Mouse (Mus musculus): ENCODE data around the gene Ska2.

Gene Ska2

DNA sequence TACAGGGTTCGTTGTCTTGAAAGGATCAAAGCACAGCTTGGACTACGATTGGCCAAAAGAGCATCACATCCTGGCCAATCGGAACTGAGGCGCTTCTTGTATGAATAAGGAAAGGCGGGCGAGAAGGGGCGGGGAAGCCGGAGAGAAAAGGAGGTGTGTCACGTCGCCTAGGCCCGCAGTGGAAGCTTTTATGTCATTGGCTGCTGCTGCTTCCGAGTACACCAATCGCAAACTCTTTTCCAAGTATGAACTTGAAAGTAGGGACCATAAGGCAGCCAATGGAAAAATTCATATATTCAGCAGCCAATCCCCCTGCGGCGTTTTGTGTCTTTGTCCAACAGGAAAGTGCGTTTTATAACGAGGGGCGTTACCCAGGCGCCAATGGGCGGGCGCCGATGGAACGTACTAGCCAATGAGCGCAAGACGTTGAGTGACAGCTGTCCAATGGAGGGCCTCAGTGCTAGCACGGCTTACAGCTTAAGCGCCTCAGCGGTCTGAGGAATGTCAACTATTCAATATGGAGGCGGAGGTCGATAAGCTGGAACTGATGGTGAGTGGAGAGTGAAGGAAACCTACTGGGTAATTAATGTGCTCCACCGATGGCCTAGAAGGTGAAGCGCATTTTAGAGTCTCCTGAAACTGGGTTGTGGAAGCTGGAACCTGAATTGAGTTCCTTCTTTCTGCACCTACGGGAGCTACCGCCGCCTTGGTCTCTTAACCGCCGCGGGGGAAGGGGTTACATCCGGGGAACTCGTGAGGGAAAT, at the start of gene Ska2:
Ska2 (plus strand) TSS at position 480 of the 764 bp plus-strand sequence.
- H3K36me3 ChIP-seq (ENCODE audit: control insufficient read depth, insufficient read depth, low read length, poor library complexity, severe bottlenecking), result no peaks in the 10 kb centered on the region; the same call in 1 of the 2 replicates
- peak; percentile 99 for DNase-seq (ENCODE audit: low read depth, low spot score)
- H3K27me3 ChIP-seq (ENCODE audit: control insufficient read depth, insufficient read depth, low read length, poor library complexity, severe bottlenecking), result no peaks in the 10 kb centered on the region

DNA sequence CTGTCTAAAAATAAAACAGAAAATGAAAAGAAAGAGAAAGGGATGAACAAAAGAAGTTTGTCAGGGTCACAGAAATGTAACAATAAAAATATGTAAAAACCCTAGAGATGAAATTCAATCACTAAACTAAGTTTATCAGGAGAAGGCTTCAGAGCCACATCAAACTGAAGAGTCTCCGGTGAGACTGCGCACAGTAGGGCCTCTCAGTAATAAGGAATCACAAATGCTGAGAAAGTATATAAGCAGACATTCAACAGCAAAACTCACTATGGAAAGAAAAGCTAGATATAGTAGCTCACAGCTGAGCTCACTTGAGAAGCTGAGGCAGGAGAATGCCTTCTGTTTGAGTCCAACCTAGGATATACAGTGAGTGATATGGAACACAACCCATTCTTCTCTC, 48.6 kb upstream of the Ska2 start:
- no peak for DNase-seq (ENCODE audit: low read depth, low spot score)
- Histone ChIP-seq H3K36me3 (ENCODE audit: control insufficient read depth, insufficient read depth, low read length, poor library complexity, severe bottlenecking) (no peaks in the 10 kb centered on the region), H3K27me3 (ENCODE audit: control insufficient read depth, insufficient read depth, low read length, poor library complexity, severe bottlenecking) (no peaks in the 10 kb centered on the region)

DNA sequence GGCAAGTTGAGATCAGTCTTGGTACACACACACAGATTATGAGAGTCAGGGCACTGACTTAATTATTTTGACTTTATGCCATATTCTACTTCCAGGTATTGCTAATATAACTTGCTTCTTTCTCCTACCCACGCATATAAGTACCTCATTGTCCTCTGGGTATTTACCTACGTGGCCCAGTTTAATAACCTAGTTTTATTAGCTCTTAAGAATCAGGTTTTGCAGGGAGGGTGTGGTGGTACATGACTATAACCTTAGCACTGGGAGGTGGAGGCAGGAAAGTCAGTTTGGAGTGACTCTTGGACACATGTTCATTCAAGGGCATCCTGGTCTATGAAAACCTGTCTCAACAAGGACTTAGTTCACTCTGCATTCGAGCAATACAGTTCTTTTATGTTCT, 46.9 kb upstream of the Ska2 start:
- no peaks in the 10 kb centered on the region for H3K36me3 ChIP-seq (ENCODE audit: control insufficient read depth, insufficient read depth, low read length, poor library complexity, severe bottlenecking)
- DNase-seq (ENCODE audit: low read depth, low spot score), result no peak

DNA sequence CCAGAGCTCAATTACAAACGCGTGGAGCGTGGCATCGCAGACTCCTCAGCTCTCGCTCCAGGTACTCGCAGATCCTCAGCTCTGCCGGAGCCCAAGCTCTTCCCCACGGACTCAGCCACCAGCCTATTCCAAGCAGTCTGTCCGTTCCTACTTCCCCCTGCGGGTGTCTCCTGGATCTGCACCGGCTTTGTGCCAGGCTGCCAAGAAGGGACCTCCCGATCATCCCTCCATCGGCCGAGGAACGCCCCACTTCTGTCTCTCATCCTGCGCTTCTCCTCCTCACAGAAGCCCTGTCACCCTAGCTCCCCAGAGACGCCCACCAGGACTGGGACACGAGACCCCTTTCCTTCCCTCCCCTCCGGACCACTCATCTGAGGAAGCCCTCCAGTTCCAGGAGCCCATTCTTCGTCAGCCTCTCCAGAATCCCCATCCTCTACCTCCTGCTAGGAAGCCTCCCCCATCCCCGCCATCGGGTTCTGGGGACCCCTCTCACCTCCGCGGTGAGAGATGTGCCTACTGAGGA, 35.6 kb upstream of the Ska2 start:
- Histone ChIP-seq H3K27me3 (ENCODE audit: control insufficient read depth, insufficient read depth, low read length, poor library complexity, severe bottlenecking) (no peaks in the 10 kb centered on the region), H3K36me3 (ENCODE audit: control insufficient read depth, insufficient read depth, low read length, poor library complexity, severe bottlenecking) (peaks cover 4% of the 10 kb centered on the region; the same call in 1 of the 2 replicates)
- peak; percentile 30 for DNase-seq (ENCODE audit: low read depth, low spot score)

More for the DNA sequence above, 46.9 kb upstream of the Ska2 start:
- H3K27me3 ChIP-seq (ENCODE audit: control insufficient read depth, insufficient read depth, low read length, poor library complexity, severe bottlenecking), result no peaks in the 10 kb centered on the region

DNA sequence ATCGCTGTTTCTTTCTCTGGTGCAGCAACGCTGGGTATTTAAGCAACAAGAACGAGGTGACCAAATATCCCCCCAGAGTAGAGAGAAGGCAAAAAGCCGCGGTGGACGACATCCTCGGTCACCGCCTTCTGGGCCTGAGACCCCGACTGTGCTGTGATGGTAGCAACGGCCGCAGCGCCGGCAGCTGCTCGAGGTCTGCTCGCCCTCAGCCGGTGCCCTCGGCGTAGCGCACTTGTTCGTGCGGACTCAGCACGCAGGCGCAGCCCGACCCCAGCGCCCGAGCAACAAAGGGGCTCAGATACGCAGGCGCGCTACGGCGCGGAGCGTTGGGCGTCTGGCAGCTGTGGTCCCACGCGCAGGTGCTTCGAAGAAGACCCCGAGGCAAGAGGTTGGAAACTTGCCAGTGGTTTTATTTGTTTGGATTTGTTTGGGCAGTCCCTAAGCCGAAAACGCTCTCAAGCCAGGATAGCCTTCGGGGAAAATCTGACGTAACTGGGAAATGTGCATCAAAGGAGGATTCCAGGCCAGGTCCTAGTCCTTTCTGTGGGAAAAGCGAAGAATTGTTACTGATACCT, 35.1 kb upstream of the Ska2 start, which contains the start of gene Gdpd1:
Gdpd1 (minus strand) TSS at position 197 of the 575 bp plus-strand sequence.
- Histone ChIP-seq H3K27me3 (ENCODE audit: control insufficient read depth, insufficient read depth, low read length, poor library complexity, severe bottlenecking) (no peaks in the 10 kb centered on the region), H3K36me3 (ENCODE audit: control insufficient read depth, insufficient read depth, low read length, poor library complexity, severe bottlenecking) (peaks cover 4% of the 10 kb centered on the region; the same call in 1 of the 2 replicates)
- DNase-seq (ENCODE audit: low read depth, low spot score), result peak; percentile 87

DNA sequence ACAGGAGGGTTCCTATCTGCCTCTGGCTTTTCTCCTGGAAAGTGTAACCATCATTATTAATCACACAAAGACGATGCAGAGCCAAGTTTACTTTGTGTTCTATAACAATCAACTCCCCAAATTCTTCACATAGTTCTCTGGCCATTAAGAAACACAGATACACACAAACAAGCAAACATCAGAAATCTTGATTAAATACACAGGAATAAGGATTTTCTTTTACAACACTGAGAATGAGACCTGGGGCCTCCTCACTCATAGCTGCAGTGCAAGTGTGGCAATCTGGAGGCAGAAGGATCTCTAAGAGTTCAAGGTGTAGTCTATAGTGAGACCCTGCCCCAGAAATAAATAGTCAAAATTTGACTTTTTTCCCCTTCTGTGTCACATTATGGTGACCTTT, 25.3 kb upstream of the Ska2 start:
- DNase-seq (ENCODE audit: low read depth, low spot score), result no peak
- Histone ChIP-seq H3K27me3 (ENCODE audit: control insufficient read depth, insufficient read depth, low read length, poor library complexity, severe bottlenecking) (no peaks in the 10 kb centered on the region), H3K36me3 (ENCODE audit: control insufficient read depth, insufficient read depth, low read length, poor library complexity, severe bottlenecking) (peaks cover 7% of the 10 kb centered on the region)

DNA sequence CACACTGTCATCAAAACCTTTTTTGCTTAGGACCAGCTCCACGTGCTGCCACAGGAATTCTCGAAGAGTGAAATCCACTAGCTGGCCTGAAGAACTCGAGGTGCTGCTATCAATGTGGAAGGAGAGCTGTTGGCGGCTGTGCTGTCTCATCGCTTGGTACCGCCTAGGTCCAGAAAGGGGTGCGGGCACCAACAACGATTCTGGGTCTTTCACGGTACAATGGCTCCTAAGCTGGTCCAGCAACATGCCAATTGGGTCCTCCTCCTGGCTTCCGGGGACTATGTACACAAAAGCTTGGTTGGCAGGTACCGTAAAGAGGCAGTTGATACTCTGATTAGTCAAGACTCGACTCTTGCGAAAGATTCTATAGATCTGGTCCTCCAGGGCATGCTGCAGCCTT, 23.6 kb upstream of the Ska2 start:
- Histone ChIP-seq H3K27me3 (ENCODE audit: control insufficient read depth, insufficient read depth, low read length, poor library complexity, severe bottlenecking) (no peaks in the 10 kb centered on the region), H3K36me3 (ENCODE audit: control insufficient read depth, insufficient read depth, low read length, poor library complexity, severe bottlenecking) (peaks cover 6% of the 10 kb centered on the region)
- DNase-seq (ENCODE audit: low read depth, low spot score), result no peak

DNA sequence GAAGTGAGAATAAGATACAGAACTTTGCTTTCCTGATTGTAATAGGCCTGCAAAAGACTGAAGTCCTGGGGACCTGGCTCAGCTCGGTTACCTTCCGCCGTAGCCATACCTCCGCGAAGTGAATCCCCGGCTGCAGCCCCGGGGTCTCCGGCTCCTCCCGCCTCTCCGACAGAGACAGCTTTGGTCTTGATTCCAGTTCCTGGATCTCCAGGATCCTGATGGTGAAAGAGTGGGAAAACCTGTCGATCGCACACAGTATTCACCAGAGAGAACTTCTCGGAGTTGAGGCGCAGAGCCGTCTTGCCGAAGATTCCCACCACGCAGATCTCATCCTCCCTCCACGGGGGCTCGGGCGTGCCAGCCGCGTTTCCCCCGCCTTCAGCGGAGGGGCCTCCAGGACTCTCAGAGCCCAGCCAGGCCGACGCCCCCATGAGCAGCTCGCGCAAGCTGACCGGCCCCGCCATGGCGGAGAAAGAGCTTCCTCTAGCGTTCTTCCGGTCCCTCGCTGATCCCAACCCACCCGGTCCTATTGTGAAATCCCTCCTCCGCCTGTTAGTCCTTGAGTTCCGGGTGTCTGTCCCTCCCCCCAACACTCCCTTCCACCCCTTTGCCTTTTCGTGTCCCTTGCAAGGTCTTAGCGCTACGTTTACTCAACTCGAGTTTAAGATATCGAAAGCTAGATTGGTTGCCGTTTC, 22.6 kb upstream of the Ska2 start, which contains the start of gene Smg8:
Smg8 (minus strand) TSS at position 485 of the 695 bp plus-strand sequence.
- DNase-seq (ENCODE audit: low read depth, low spot score), result peak; percentile 84
- peaks cover 6% of the 10 kb centered on the region for H3K36me3 ChIP-seq (ENCODE audit: control insufficient read depth, insufficient read depth, low read length, poor library complexity, severe bottlenecking)
- H3K27me3 ChIP-seq (ENCODE audit: control insufficient read depth, insufficient read depth, low read length, poor library complexity, severe bottlenecking), result no peaks in the 10 kb centered on the region

DNA sequence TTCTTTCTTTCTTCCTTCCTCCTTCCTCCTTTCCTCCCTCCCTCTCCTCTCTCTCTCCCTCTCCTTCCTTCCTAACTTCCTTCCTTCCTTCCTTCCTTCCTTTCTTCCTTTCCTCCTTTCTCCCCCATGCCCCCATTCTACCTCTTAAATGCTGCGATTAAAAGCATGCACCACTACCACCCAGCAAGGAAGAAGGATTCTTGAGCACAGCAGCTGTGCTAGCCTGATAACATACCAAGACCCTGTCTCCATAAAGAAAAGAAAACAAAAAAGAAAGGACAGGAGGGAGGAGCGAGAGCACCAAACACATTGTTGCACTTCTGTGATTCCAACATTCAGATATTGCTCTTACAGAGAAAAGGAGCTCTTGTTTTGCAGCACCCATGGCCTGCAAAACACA, 21.9 kb upstream of the Ska2 start:
- DNase-seq (ENCODE audit: low read depth, low spot score), result no peak
- peaks cover 3% of the 10 kb centered on the region; the same call in 1 of the 2 replicates for H3K36me3 ChIP-seq (ENCODE audit: control insufficient read depth, insufficient read depth, low read length, poor library complexity, severe bottlenecking)

DNA sequence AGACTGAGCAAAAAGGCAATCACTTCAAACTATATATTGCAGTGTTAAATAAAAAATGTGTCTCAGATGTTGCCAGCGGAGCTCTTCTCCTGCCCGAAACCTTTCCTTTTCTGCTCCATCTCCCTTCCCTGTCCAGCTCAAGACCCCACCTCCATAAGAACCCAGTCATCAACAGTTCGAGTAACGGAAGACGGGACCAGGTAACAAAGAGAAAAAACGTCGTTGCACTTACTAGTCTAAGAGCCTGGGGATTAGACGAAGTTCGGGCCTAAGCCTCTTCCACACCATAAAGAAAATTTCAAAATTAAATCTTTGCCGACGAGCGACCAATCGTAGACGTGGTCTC, 652 bp upstream of the Ska2 start, which contains the start of gene Prr11:
Prr11 (minus strand) TSS at position 300 of the 346 bp plus-strand sequence.
- Histone ChIP-seq H3K36me3 (ENCODE audit: control insufficient read depth, insufficient read depth, low read length, poor library complexity, severe bottlenecking) (no peaks in the 10 kb centered on the region; the same call in 1 of the 2 replicates), H3K27me3 (ENCODE audit: control insufficient read depth, insufficient read depth, low read length, poor library complexity, severe bottlenecking) (no peaks in the 10 kb centered on the region)
- DNase-seq (ENCODE audit: low read depth, low spot score), result no peak

More for the DNA sequence above, 21.9 kb upstream of the Ska2 start:
- H3K27me3 ChIP-seq (ENCODE audit: control insufficient read depth, insufficient read depth, low read length, poor library complexity, severe bottlenecking), result no peaks in the 10 kb centered on the region

DNA sequence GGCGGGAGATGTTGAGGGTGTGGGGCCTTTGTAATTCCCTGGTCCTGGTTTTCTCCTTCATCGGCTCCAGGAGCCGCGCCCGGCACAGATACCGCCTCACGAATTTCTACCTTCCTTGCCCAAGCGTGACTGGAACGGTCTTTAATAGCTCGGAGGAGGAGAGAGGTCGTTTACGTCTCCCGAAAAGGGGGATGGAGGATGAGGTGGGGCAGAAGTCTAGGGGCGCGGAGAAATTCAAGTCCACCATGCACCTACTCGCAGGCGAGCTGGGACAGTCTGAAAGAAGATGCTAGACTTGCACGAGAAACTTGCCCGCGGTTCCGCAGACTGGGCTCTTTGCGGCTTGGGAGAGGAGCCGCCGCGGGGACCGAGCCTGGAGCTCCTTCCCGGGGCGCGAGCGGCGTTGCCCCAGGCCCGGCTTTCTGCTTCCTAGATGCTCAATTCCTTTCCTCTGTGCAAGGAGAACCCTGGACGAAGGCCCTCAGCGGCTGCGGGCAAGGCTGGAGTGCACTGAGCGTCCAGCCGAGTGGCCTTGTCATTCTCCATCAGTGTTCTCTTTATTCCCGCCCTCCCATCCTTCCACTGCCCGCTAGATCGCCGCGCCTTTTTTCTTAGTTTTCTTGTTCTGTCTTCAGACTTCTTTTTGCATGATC, 611 bp downstream of the Ska2 start:
- Histone ChIP-seq H3K27me3 (ENCODE audit: control insufficient read depth, insufficient read depth, low read length, poor library complexity, severe bottlenecking) (no peaks in the 10 kb centered on the region), H3K36me3 (ENCODE audit: control insufficient read depth, insufficient read depth, low read length, poor library complexity, severe bottlenecking) (no peaks in the 10 kb centered on the region; the same call in 1 of the 2 replicates)
- no peak for DNase-seq (ENCODE audit: low read depth, low spot score)

DNA sequence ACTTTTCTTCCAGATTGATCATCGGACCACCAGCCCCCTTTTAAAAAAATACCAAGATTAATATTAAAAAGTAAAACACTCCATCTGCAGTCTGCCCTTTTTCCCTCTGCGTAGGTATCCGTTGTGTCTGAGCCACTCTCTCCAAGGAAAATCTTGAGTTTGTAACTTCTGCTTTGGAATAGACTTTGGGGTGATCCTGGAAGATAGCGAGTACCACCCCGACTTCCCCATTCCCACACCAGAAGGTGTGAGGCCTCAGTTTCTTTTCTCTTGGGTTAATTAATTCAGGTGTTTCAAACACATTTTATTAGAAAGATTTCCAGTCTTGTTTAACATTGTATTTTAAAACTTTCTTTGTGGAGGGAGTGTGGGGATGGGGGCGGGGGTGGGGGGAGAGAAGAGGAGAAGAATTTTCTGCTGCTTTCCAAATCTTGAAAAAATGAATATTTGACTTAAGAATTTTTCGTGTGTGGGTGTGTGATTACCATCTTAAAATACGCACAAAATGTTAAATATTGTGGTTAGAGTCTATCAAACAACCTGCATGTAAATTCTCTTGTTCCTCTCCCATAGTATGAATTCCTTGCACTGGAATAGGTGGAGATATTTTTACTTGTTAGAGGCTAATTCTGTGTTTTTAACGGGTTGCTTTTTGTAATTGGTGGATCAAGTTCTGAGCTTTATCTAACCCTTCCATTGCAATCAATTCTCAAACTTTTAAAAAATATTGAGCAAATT, 1.3 kb downstream of the Ska2 start:
- no peaks in the 10 kb centered on the region; the same call in 1 of the 2 replicates for H3K36me3 ChIP-seq (ENCODE audit: control insufficient read depth, insufficient read depth, low read length, poor library complexity, severe bottlenecking)
- H3K27me3 ChIP-seq (ENCODE audit: control insufficient read depth, insufficient read depth, low read length, poor library complexity, severe bottlenecking), result no peaks in the 10 kb centered on the region
- DNase-seq (ENCODE audit: low read depth, low spot score), result no peak

DNA sequence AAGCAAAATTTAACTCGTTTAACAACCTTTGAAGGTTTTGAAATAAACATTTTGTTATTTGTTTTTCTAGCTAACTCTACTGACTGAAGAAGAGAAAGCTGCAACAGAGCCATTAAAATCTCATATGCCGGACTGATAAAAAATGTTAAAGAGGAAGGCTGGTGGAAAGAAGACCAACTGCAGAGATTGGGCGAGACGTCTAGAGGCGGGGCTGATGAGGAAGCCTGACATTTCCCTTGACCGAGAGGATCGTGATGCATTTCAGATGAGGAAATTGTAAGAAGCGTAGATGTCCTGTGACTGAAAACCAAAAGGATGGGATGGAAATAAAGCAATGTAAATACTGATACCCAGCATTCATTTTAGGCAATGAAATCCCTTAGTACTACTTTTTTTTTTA, 12.8 kb downstream of the Ska2 start:
- H3K27me3 ChIP-seq (ENCODE audit: control insufficient read depth, insufficient read depth, low read length, poor library complexity, severe bottlenecking), result no peaks in the 10 kb centered on the region
- DNase-seq (ENCODE audit: low read depth, low spot score), result no peak
- H3K36me3 ChIP-seq (ENCODE audit: control insufficient read depth, insufficient read depth, low read length, poor library complexity, severe bottlenecking), result 0 out of 2 replicates have a peak, but pooled peaks cover 1% of the 10 kb centered on the region

DNA sequence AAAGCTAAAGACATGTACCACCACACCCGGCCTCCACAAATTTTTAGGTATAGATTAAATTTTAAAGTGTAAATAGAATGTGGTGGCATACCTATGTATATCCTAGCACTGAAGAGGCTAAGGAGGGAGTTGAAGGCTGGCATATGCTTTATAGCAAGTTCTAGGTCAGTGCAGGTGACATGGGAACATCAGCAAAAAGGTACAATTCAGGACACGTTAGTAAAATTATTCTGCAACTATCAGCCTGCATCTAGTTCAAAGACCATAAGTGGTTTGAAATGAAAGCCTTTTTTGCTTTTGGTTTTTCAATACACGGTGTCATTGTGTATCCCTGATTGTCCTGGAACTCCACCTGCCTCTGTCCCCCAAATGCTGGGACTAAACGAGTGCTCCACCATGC, 16.5 kb downstream of the Ska2 start:
- Histone ChIP-seq H3K36me3 (ENCODE audit: control insufficient read depth, insufficient read depth, low read length, poor library complexity, severe bottlenecking) (no peaks in the 10 kb centered on the region), H3K27me3 (ENCODE audit: control insufficient read depth, insufficient read depth, low read length, poor library complexity, severe bottlenecking) (no peaks in the 10 kb centered on the region)
- no peak for DNase-seq (ENCODE audit: low read depth, low spot score)
